Mouse (Mus musculus) forebrain, embryonic 13.5 days (tissue): ENCODE results near the gene Csf2. TPM values are rescaled to one million over a fixed set of nuclear protein-coding genes. Genes with fewer than 3 reads are reported as not detected.

ENCODE experiments used
- ATAC-seq: fragments of 200-750 bp; cut with Nextera tagmentation; 2 replicates; pipeline ENCODE4 v1.8.0; 2017
- H3K27ac ChIP-seq: fragments of 300-500 bp; sonication (generic); 2 replicates; pipeline ENCODE4 v1.5.1; 2015; ENCODE audit warnings: inconsistent platforms, mild to moderate bottlenecking, moderate library complexity
- H3K27me3 ChIP-seq: fragments of 300-500 bp; sonication (generic); 2 replicates; pipeline ENCODE4 v1.6.1; 2015; ENCODE audit warnings: mild to moderate bottlenecking, inconsistent platforms
- H3K36me3 ChIP-seq: fragments of 300-500 bp; sonication (generic); 2 replicates; pipeline ENCODE4 v1.6.1; 2015; ENCODE audit warnings: mild to moderate bottlenecking, inconsistent platforms; ENCODE audit not compliant: poor library complexity, severe bottlenecking
- H3K4me1 ChIP-seq: fragments of 300-500 bp; sonication (generic); 2 replicates; pipeline ENCODE4 v1.6.1; 2015; ENCODE audit warnings: inconsistent platforms
- H3K4me2 ChIP-seq: fragments of 300-500 bp; sonication (generic); 2 replicates; pipeline ENCODE4 v1.6.1; 2015; ENCODE audit warnings: inconsistent platforms, mild to moderate bottlenecking, moderate library complexity
- H3K4me3 ChIP-seq: fragments of 300-500 bp; sonication (generic); 2 replicates; pipeline ENCODE4 v1.5.1; 2015; ENCODE audit warnings: mild to moderate bottlenecking, inconsistent platforms
- H3K9ac ChIP-seq: fragments of 300-500 bp; sonication (generic); 2 replicates; pipeline ENCODE4 v1.6.1; 2015; ENCODE audit warnings: mild to moderate bottlenecking, inconsistent platforms
- H3K9me3 ChIP-seq: fragments of 300-500 bp; sonication (generic); replicated peaks from 2 replicates; pipeline ENCODE4 v1.6.1; 2016; ENCODE audit warnings: inconsistent platforms
- WGBS: fragments of 180-500 bp; shearing (Covaris S2); methylation state at CpG from one replicate; pipeline ENCODE4 v1.1.7; 2015; 5-methylcytosine and 5-hydroxymethylcytosine counted together
- polyA plus RNA-seq: library from polyadenylated mRNA; unstranded; fragments of >200 nt; fragmentation: Nextera tagmentation; extraction: Ambion mirVana; gene quantifications from 2 replicates; pipeline ENCODE4 v1.2.1, GENCODE M21; 2015

The Csf2 gene
- polyA plus RNA-seq, 1 experiment from 2014 or later: not detected

- Histone ChIP-seq H3K4me3 (no peak overlapping the region), H3K4me2 (no peak overlapping the region), H3K27ac (no peak overlapping the region), H3K36me3 (no peaks in the 10 kb centered on the region), H3K9me3 (no peaks in the 10 kb centered on the region), H3K27me3 (no peaks in the 10 kb centered on the region), H3K4me1 (no peaks in the 10 kb centered on the region), H3K9ac (no peak overlapping the region)
- 81% methylated on average over 3 of the region's 3 CpGs for WGBS
- no peak for ATAC-seq
Observed at GRCm38 (mm10) chr11:54201881-54202685, 47.4 kb downstream of the Csf2 start.

DNA sequence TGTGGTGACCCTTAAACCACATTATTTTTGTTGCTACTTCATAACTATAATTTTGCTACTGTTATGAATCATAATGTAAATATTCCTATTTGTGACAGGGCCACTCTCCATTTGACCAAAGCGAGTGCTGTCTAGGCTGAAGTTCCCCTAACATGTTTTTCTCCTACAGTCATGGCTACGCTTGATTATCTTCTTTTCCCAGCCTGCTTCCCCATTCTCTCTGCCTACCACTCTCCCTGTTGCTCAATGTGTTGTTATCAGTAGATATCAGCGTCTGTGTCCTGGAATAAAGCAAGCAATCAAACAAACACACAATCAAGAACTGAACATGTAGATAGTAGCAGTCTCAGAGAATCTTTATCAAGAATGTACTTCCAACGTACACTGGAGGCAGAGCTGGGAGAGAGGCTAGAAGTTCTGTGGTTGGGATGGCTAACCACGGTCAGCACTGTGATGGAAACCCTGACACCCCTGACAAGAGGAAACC is 48.1 kb downstream of the Csf2 start:
- Histone ChIP-seq H3K4me2 (no peak overlapping the region), H3K27me3 (no peaks in the 10 kb centered on the region), H3K9ac (no peak overlapping the region), H3K4me3 (no peak overlapping the region), H3K27ac (no peak overlapping the region), H3K4me1 (no peaks in the 10 kb centered on the region), H3K36me3 (no peaks in the 10 kb centered on the region), H3K9me3 (no peaks in the 10 kb centered on the region)
- ATAC-seq: no peak
- WGBS: 92% methylated on average over 5 of the region's 5 CpGs

Other genes starting within 250 kb of the Csf2 start
- gene Slc22a4, start 221.6 kb downstream of the Csf2 start, polyA plus RNA-seq: 0.21 and 0.74 TPM in 2 replicates
- 36.2 and 38.3 TPM in 2 replicates for gene Pdlim4, start 180.7 kb downstream of the Csf2 start, polyA plus RNA-seq
- gene P4ha2, start 149.6 kb downstream of the Csf2 start, polyA plus RNA-seq: 5.5 and 5.6 TPM in 2 replicates
- not detected in 2 replicates for gene Il3, start 17.6 kb upstream of the Csf2 start, polyA plus RNA-seq
- gene Acsl6, start 54.1 kb upstream of the Csf2 start, polyA plus RNA-seq: 24.7 and 26.7 TPM in 2 replicates
- not detected in 2 replicates for gene Meikin, start 121.0 kb upstream of the Csf2 start, polyA plus RNA-seq
- gene Fnip1, start 188.5 kb upstream of the Csf2 start, polyA plus RNA-seq: 10.9 TPM in 2 replicates